Mouse (Mus musculus) stomach, postnatal 0 days (tissue): ENCODE data around the gene Tln1.

Source experiments
- CTCF ChIP-seq: IDR thresholded peaks from 2 replicates; pipeline ENCODE4 v1.5.1; 2016; ENCODE audit warnings: antibody characterized with exemption, low read depth, mild to moderate bottlenecking, moderate library complexity
- EP300 ChIP-seq: optimal IDR thresholded peaks from 2 replicates; pipeline ENCODE3; 2016; ENCODE audit warnings: antibody characterized with exemption

DNA sequence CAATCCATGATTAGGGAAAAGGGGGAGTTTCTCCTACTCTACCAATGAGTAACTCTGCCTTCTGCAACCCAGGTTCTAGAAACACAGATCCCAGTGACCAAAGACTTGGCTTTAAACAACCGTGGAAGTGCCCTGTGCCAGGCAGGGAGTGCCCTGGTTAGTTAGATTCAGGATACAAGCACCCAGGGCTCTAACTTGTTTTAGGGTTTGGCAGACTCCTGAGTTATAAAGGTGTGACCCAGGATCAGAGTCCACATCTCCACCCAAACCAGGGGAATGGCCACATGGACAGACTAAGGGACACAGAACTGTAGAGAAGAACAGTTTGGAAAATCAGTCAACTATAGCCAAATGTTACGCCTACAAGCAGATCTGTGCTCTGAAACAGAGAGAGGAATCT is 59.5 kb downstream of the Tln1 start:
- TF ChIP-seq CTCF (no peak), EP300 (no peak)
